In genomic region chr1:134955637-134956176, GRCm38 (mm10) we compare ENCODE assay signal across 8 mouse cellular contexts. TPM values are rescaled to one million over a fixed set of nuclear protein-coding genes. Genes with fewer than 3 reads are reported as not detected.
DNase-seq lines count a peak whose midpoint lies in the region; ATAC-seq lines count a peak whose summit lies in the region.

TSS of gene Ppp1r12b (minus strand) at chr1:134955942.

- peak within 1 kb of the TSS; percentile 56 for H3K4me2 ChIP-seq in hindbrain, embryonic 11.5 days (replicated peaks; ENCODE audit: low read depth, low read length)

- H3K4me3 ChIP-seq in hindbrain, embryonic 11.5 days (ENCODE audit: low read depth, low read length) = peak within 1 kb of the TSS; percentile 63

- peak within 1 kb of the TSS; percentile 74 for H3K9ac ChIP-seq in hindbrain, embryonic 11.5 days (ENCODE audit: low read depth, low read length)

- peak within 1 kb of the TSS; percentile 81 for H3K27ac ChIP-seq in hindbrain, embryonic 11.5 days (ENCODE audit: low read depth, low read length)

- DNase-seq in Muller cell, postnatal 12 days (ENCODE audit: inconsistent ontology term) = peak; percentile 98
- DNase-seq in cerebellum, adult 9-11 months = peak; percentile 99
- peak; percentile 98 to 99 for DNase-seq in frontal cortex, adult 2 months (ENCODE audit: extremely low spot score in 1 of 2, low spot score in 1 of 2)
- DNase-seq in hindbrain, embryonic 11.5 days (ENCODE audit: low spot score) = peak; percentile 95
- DNase-seq in layer of hippocampus, postnatal 10 days (ENCODE audit: low spot score in 2 of 2) = peak; percentile 95 to 96
- DNase-seq in lung, postnatal 10 days = peak; percentile 98
- DNase-seq in ovary, postnatal 36 days (ENCODE audit: low spot score) = peak; percentile 93
- DNase-seq in thymus, postnatal 25 days = peak; percentile 92

- no peaks in the 10 kb centered on the region for H3K27me3 ChIP-seq in hindbrain, embryonic 11.5 days (ENCODE audit: control insufficient read depth, insufficient read depth, low read length)

- WGBS in hindbrain, embryonic 11.5 days = under 1% methylated on average over 39 of the region's 39 CpGs

- H3K9me3 ChIP-seq in hindbrain, embryonic 11.5 days (ENCODE audit: control insufficient read depth, low read length) = no peaks in the 10 kb centered on the region

- ATAC-seq in hindbrain, embryonic 11.5 days (ENCODE audit: low FRiP score) = peak; percentile 98

- no peaks in the 10 kb centered on the region for H3K4me1 ChIP-seq in hindbrain, embryonic 11.5 days (replicated peaks; ENCODE audit: control insufficient read depth, insufficient read depth, low read length)

- no peaks in the 10 kb centered on the region for H3K36me3 ChIP-seq in hindbrain, embryonic 11.5 days (ENCODE audit: control insufficient read depth, insufficient read depth, low read length)

RNA-seq across cellular contexts. Expression of gene Ppp1r12b, which starts in this region (rescaled TPM):
- 62.4 and 64.8 TPM in 2 replicates for polyA plus RNA-seq in frontal cortex, adult 2 months (2012; rRNA removed)
- 6.8 and 10.8 TPM in 2 replicates for polyA plus RNA-seq in hindbrain, embryonic 11.5 days (2014; fragmentation: Nextera tagmentation; extraction: Ambion mirVana)
- 10 to 100 TPM; 64.2 to 70.2 TPM for total RNA-seq in layer of hippocampus, postnatal 10 days (2021)

Comparison
In these comparisons a context has a peak if more than half of its experiments do, and no peak if none do; other contexts are left out.
1. Peak in every context shown above with its lines: DNase-seq, ATAC-seq, H3K4me3 ChIP-seq and H3K27ac ChIP-seq.